Mouse (Mus musculus): ENCODE results near the gene Hist1h2bg.
A peak's percentile ranks its signal among the peaks of the same experiment; 100 is the strongest.

- no peak for TF ChIP-seq MAX (IDR thresholded peaks at IDR 0.05)
- TF ChIP-seq CTCF (IDR thresholded peaks at IDR 0.05; ENCODE audit: control insufficient read depth, insufficient read depth, insufficient read length), result peak; percentile 53
- no peak for TF ChIP-seq MYOD1 (IDR thresholded peaks at IDR 0.05; ENCODE audit: control insufficient read depth, insufficient read length, low read depth)
- no peak for TF ChIP-seq USF1 (IDR thresholded peaks at IDR 0.05; ENCODE audit: low read depth)
- TF ChIP-seq MYOG (IDR thresholded peaks at IDR 0.05; ENCODE audit: control insufficient read depth, extremely low read depth, insufficient read length), result no peak
Measured at GRCm38 (mm10) chr13:23524654-23525053, 46.5 kb upstream of the Hist1h2bg start.

Data from C2C12 (cell line).